Mouse (Mus musculus) heart, postnatal 0 days (tissue): ENCODE measurements around the gene Lrrc3.

ENCODE experiments used
- CTCF ChIP-seq: IDR thresholded peaks from 2 replicates; pipeline ENCODE4 v1.5.1; 2016; ENCODE audit warnings: antibody characterized with exemption, control low read depth, low read depth
- EP300 ChIP-seq: IDR thresholded peaks from 2 replicates; pipeline ENCODE4 v1.6.1; 2016; ENCODE audit warnings: antibody characterized with exemption, low read depth

DNA sequence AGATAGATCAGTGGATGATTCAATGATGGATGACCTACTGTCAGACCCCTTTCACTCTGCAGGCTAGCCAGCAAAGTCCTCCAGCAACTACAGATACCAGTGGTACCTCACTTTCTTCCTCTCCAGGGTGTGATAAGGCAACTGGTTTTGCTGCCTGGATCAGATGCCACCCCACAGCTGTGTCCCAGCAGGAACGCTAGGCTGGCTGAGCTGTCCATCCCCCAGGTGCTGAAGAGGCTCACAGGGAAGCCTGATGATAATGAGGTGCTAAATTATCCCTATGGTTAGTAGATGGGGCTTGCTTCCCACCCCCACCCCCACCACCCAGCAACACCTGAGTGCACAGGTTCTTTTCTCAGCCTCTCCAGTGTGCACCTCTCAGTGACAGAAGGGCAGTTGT lies 34.8 kb downstream of the Lrrc3 start:
- no peak for TF ChIP-seq CTCF
- no peak for TF ChIP-seq EP300
